Mouse (Mus musculus): ENCODE measurements at regions not wholly inside any gene's neighbourhood (a gene's known extent, or its start where the extent isn't known, plus 50 kb on each side); places are given as distances from the start of the nearest gene placed in this dataset.

GRCm38 (mm10) chr4:154750440-154751107 lies 82.9 kb upstream of the Actrt2 start:
- Histone ChIP-seq H3K4me3 (ENCODE audit: insufficient read depth, low read length) (no peak overlapping the region), H3K4me1 (ENCODE audit: control insufficient read depth, insufficient read depth, low read length) (no peaks in the 10 kb centered on the region), H3K27ac (ENCODE audit: insufficient read depth, low read length) (no peak overlapping the region)
- no peak for TF ChIP-seq CTCF (IDR thresholded peaks at IDR 0.05; ENCODE audit: borderline replicate concordance, insufficient read depth, low read length)

GRCm38 (mm10) chr4:154754445-154754844 lies 82.8 kb upstream of the Ttc34 start:
- Histone ChIP-seq H3K4me1 (ENCODE audit: control insufficient read depth, insufficient read depth, low read length) (no peaks in the 10 kb centered on the region), H3K4me3 (ENCODE audit: insufficient read depth, low read length) (no peak overlapping the region), H3K27ac (ENCODE audit: insufficient read depth, low read length) (no peak overlapping the region)
- TF ChIP-seq CTCF (IDR thresholded peaks at IDR 0.05; ENCODE audit: borderline replicate concordance, insufficient read depth, low read length): no peak
- no peak for TF ChIP-seq POLR2A (IDR thresholded peaks at IDR 0.05; ENCODE audit: low read depth, low read length)

- H3K4me1 ChIP-seq (ENCODE audit: control insufficient read depth, insufficient read depth, low read length): no peaks in the 10 kb centered on the region
These were observed 80.4 kb upstream of the Ttc34 start for GRCm38 (mm10) chr4:154756740-154757446.

GRCm38 (mm10) chr4:154759881-154760280 lies 77.4 kb upstream of the Ttc34 start:
- TF ChIP-seq CTCF (IDR thresholded peaks at IDR 0.05; ENCODE audit: borderline replicate concordance, insufficient read depth, low read length): no peak
- no peak for TF ChIP-seq POLR2A (IDR thresholded peaks at IDR 0.05; ENCODE audit: low read depth, low read length)
- Histone ChIP-seq H3K4me3 (ENCODE audit: insufficient read depth, low read length) (no peak overlapping the region), H3K4me1 (ENCODE audit: control insufficient read depth, insufficient read depth, low read length) (no peaks in the 10 kb centered on the region), H3K27ac (ENCODE audit: insufficient read depth, low read length) (no peak overlapping the region)

More at GRCm38 (mm10) chr4:154756740-154757446, 80.4 kb upstream of the Ttc34 start:
- Histone ChIP-seq H3K27ac (ENCODE audit: insufficient read depth, low read length) (no peak overlapping the region), H3K4me3 (ENCODE audit: insufficient read depth, low read length) (no peak overlapping the region)
- no peak for TF ChIP-seq CTCF (IDR thresholded peaks at IDR 0.05; ENCODE audit: borderline replicate concordance, insufficient read depth, low read length)
- TF ChIP-seq POLR2A (IDR thresholded peaks at IDR 0.05; ENCODE audit: low read depth, low read length): no peak

- H3K27ac ChIP-seq (ENCODE audit: insufficient read depth, low read length): no peak overlapping the region
- TF ChIP-seq CTCF (IDR thresholded peaks at IDR 0.05; ENCODE audit: borderline replicate concordance, insufficient read depth, low read length) (no peak), POLR2A (IDR thresholded peaks at IDR 0.05; ENCODE audit: low read depth, low read length) (no peak)
- H3K4me3 ChIP-seq (ENCODE audit: insufficient read depth, low read length): no peak overlapping the region
- no peaks in the 10 kb centered on the region for H3K4me1 ChIP-seq (ENCODE audit: control insufficient read depth, insufficient read depth, low read length)
These were observed 73.0 kb upstream of the Ttc34 start for GRCm38 (mm10) chr4:154764238-154764637.

GRCm38 (mm10) chr4:154766158-154766557 lies 71.1 kb upstream of the Ttc34 start:
- Histone ChIP-seq H3K4me3 (ENCODE audit: insufficient read depth, low read length) (no peak overlapping the region), H3K4me1 (ENCODE audit: control insufficient read depth, insufficient read depth, low read length) (no peaks in the 10 kb centered on the region), H3K27ac (ENCODE audit: insufficient read depth, low read length) (no peak overlapping the region)
- TF ChIP-seq CTCF (IDR thresholded peaks at IDR 0.05; ENCODE audit: borderline replicate concordance, insufficient read depth, low read length): no peak
- TF ChIP-seq POLR2A (IDR thresholded peaks at IDR 0.05; ENCODE audit: low read depth, low read length): no peak

- Histone ChIP-seq H3K4me1 (ENCODE audit: control insufficient read depth, insufficient read depth, low read length) (no peaks in the 10 kb centered on the region), H3K4me3 (ENCODE audit: insufficient read depth, low read length) (no peak overlapping the region), H3K27ac (ENCODE audit: insufficient read depth, low read length) (no peak overlapping the region)
- TF ChIP-seq CTCF (IDR thresholded peaks at IDR 0.05; ENCODE audit: borderline replicate concordance, insufficient read depth, low read length) (no peak), POLR2A (IDR thresholded peaks at IDR 0.05; ENCODE audit: low read depth, low read length) (no peak)
These were observed 65.8 kb upstream of the Ttc34 start for GRCm38 (mm10) chr4:154771330-154772076.

- no peak overlapping the region for H3K4me3 ChIP-seq (ENCODE audit: insufficient read depth, low read length)
- no peak for TF ChIP-seq POLR2A (IDR thresholded peaks at IDR 0.05; ENCODE audit: low read depth, low read length)
- TF ChIP-seq CTCF (IDR thresholded peaks at IDR 0.05; ENCODE audit: borderline replicate concordance, insufficient read depth, low read length): no peak
- no peaks in the 10 kb centered on the region for H3K4me1 ChIP-seq (ENCODE audit: control insufficient read depth, insufficient read depth, low read length)
- H3K27ac ChIP-seq (ENCODE audit: insufficient read depth, low read length): no peak overlapping the region
These were observed 65.2 kb upstream of the Ttc34 start for GRCm38 (mm10) chr4:154772077-154772462.

GRCm38 (mm10) chr4:154773830-154774229 lies 63.4 kb upstream of the Ttc34 start:
- TF ChIP-seq CTCF (IDR thresholded peaks at IDR 0.05; ENCODE audit: borderline replicate concordance, insufficient read depth, low read length): no peak
- no peak for TF ChIP-seq POLR2A (IDR thresholded peaks at IDR 0.05; ENCODE audit: low read depth, low read length)
- Histone ChIP-seq H3K4me1 (ENCODE audit: control insufficient read depth, insufficient read depth, low read length) (no peaks in the 10 kb centered on the region), H3K27ac (ENCODE audit: insufficient read depth, low read length) (no peak overlapping the region)

GRCm38 (mm10) chr4:154774332-154774731 lies 62.9 kb upstream of the Ttc34 start:
- Histone ChIP-seq H3K27ac (ENCODE audit: insufficient read depth, low read length) (no peak overlapping the region), H3K4me3 (ENCODE audit: insufficient read depth, low read length) (no peak overlapping the region), H3K4me1 (ENCODE audit: control insufficient read depth, insufficient read depth, low read length) (no peaks in the 10 kb centered on the region)
- TF ChIP-seq CTCF (IDR thresholded peaks at IDR 0.05; ENCODE audit: borderline replicate concordance, insufficient read depth, low read length) (no peak), POLR2A (IDR thresholded peaks at IDR 0.05; ENCODE audit: low read depth, low read length) (no peak)

More at GRCm38 (mm10) chr4:154773830-154774229, 63.4 kb upstream of the Ttc34 start:
- no peak overlapping the region for H3K4me3 ChIP-seq (ENCODE audit: insufficient read depth, low read length)
